Mouse (Mus musculus) intestine, embryonic 14.5 days (tissue): ENCODE results near the gene Lrr1. TPM values are rescaled to one million over a fixed set of nuclear protein-coding genes. Genes with fewer than 3 reads are reported as not detected.

ENCODE experiments used
- ATAC-seq: fragments of 200-750 bp; cut with Nextera tagmentation; replicated peaks from 2 replicates; pipeline ENCODE4 v1.8.0; 2017; ENCODE audit warnings: low read depth, moderate number of reproducible peaks, moderate TSS enrichment, moderate library complexity; ENCODE audit not compliant: low FRiP score, low TSS enrichment
- DNase-seq: peaks from one replicate; pipeline ENCODE4 v3.0.0-alpha.2; 2018; ENCODE audit warnings: low spot score
- H3K27ac ChIP-seq: fragments of 300-500 bp; sonication (generic); 2 replicates; pipeline ENCODE4 v1.5.1; 2014; ENCODE audit warnings: low read depth, mild to moderate bottlenecking, control low read depth
- H3K27me3 ChIP-seq: fragments of 300-500 bp; sonication (generic); replicated peaks from 2 replicates; pipeline ENCODE4 v1.6.1; 2014; ENCODE audit warnings: low read length, control low read depth; ENCODE audit not compliant: control insufficient read depth, insufficient read depth
- H3K36me3 ChIP-seq: fragments of 300-500 bp; sonication (generic); 2 replicates; pipeline ENCODE4 v1.6.1; 2014; ENCODE audit warnings: low read length, control low read depth; ENCODE audit not compliant: control insufficient read depth, insufficient read depth
- H3K4me1 ChIP-seq: fragments of 300-500 bp; sonication (generic); replicated peaks from 2 replicates; pipeline ENCODE4 v1.6.1; 2014; ENCODE audit warnings: low read length, control low read depth, mixed read lengths; ENCODE audit not compliant: control insufficient read depth, insufficient read depth
- H3K4me2 ChIP-seq: fragments of 300-500 bp; sonication (generic); 2 replicates; pipeline ENCODE4 v1.6.1; 2014; ENCODE audit warnings: low read length
- H3K4me3 ChIP-seq: fragments of 300-500 bp; sonication (generic); 2 replicates; pipeline ENCODE4 v1.5.1; 2014; ENCODE audit warnings: low read depth, low read length, control low read depth, mixed read lengths
- H3K9ac ChIP-seq: fragments of 300-500 bp; sonication (generic); 2 replicates; pipeline ENCODE4 v1.6.1; 2014; ENCODE audit warnings: mild to moderate bottlenecking, low read length
- H3K9me3 ChIP-seq: fragments of 300-500 bp; sonication (generic); 2 replicates; pipeline ENCODE4 v1.6.1; 2016; ENCODE audit warnings: low read length, control low read depth; ENCODE audit not compliant: control insufficient read depth
- WGBS: fragments of 180-500 bp; shearing (Covaris S2); extraction: QIAGEN DNeasy Blood & Tissue Kit; methylation state at CpG from one replicate; pipeline ENCODE4 v1.1.7; 2014; 5-methylcytosine and 5-hydroxymethylcytosine counted together
- polyA plus RNA-seq: library from polyadenylated mRNA; unstranded; fragments of >200 nt; fragmentation: Nextera tagmentation; extraction: Ambion mirVana; gene quantifications from 2 replicates; pipeline ENCODE4 v1.2.1, GENCODE M21; 2014

Gene Lrr1
- polyA plus RNA-seq, 1 experiment from 2014 or later = 19.7 TPM

- Histone ChIP-seq H3K27ac (no peak overlapping the region), H3K4me3 (no peak overlapping the region), H3K9me3 (no peaks in the 10 kb centered on the region), H3K27me3 (no peaks in the 10 kb centered on the region), H3K36me3 (no peaks in the 10 kb centered on the region), H3K9ac (no peak overlapping the region), H3K4me1 (no peaks in the 10 kb centered on the region), H3K4me2 (no peak overlapping the region)
- peak; percentile 55 for DNase-seq
- no peak for ATAC-seq
- WGBS = 10% methylated on average over 10 of the region's 10 CpGs
Measured at GRCm38 (mm10) chr12:69131981-69132380, 36.6 kb upstream of the Lrr1 start.

- Histone ChIP-seq H3K27ac (no peak overlapping the region), H3K9ac (no peak overlapping the region), H3K4me2 (no peak overlapping the region), H3K9me3 (no peaks in the 10 kb centered on the region), H3K4me3 (no peak overlapping the region), H3K4me1 (no peaks in the 10 kb centered on the region), H3K27me3 (no peaks in the 10 kb centered on the region), H3K36me3 (no peaks in the 10 kb centered on the region)
- no peak for DNase-seq
- ATAC-seq = no peak
- WGBS = 89% methylated on average over 3 of the region's 3 CpGs
Measured at GRCm38 (mm10) chr12:69139201-69139600, 29.4 kb upstream of the Lrr1 start.

GRCm38 (mm10) chr12:69139841-69140240, 28.8 kb upstream of the Lrr1 start:
- ATAC-seq (peak; percentile 65; the same call in 1 of the 2 replicates), DNase-seq (no peak)
- no peak overlapping the region for H3K4me2 ChIP-seq
- H3K4me3 ChIP-seq = no peak overlapping the region
- no peaks in the 10 kb centered on the region for H3K9me3 ChIP-seq
- H3K9ac ChIP-seq = no peak overlapping the region
- H3K36me3 ChIP-seq = no peaks in the 10 kb centered on the region
- H3K27ac ChIP-seq = no peak overlapping the region
- no peaks in the 10 kb centered on the region for H3K4me1 ChIP-seq
- 86% methylated on average over 7 of the region's 7 CpGs for WGBS
- no peaks in the 10 kb centered on the region for H3K27me3 ChIP-seq

GRCm38 (mm10) chr12:69143460-69143859, 25.2 kb upstream of the Lrr1 start:
- Histone ChIP-seq H3K36me3 (no peaks in the 10 kb centered on the region), H3K4me2 (no peak overlapping the region), H3K27ac (no peak overlapping the region), H3K4me3 (no peak overlapping the region), H3K9me3 (no peaks in the 10 kb centered on the region), H3K9ac (no peak overlapping the region), H3K4me1 (no peaks in the 10 kb centered on the region), H3K27me3 (no peaks in the 10 kb centered on the region)
- ATAC-seq (no peak), DNase-seq (no peak)
- WGBS = 83% methylated on average over 6 of the region's 6 CpGs

GRCm38 (mm10) chr12:69147166-69147735, 21.4 kb upstream of the Lrr1 start:
- no peak for DNase-seq
- 88% methylated on average over 5 of the region's 5 CpGs for WGBS
- H3K9me3 ChIP-seq = no peaks in the 10 kb centered on the region
- no peaks in the 10 kb centered on the region for H3K27me3 ChIP-seq
- H3K4me2 ChIP-seq = no peak overlapping the region
- no peaks in the 10 kb centered on the region for H3K4me1 ChIP-seq
- no peaks in the 10 kb centered on the region for H3K36me3 ChIP-seq
- no peak overlapping the region for H3K9ac ChIP-seq
- no peak for ATAC-seq
- H3K4me3 ChIP-seq = no peak overlapping the region
- no peak overlapping the region for H3K27ac ChIP-seq

GRCm38 (mm10) chr12:69150049-69150448, 18.6 kb upstream of the Lrr1 start:
- WGBS = 59% methylated on average over 13 of the region's 13 CpGs
- Histone ChIP-seq H3K4me3 (no peak overlapping the region), H3K9ac (no peak overlapping the region), H3K36me3 (no peaks in the 10 kb centered on the region), H3K27me3 (no peaks in the 10 kb centered on the region), H3K4me2 (no peak overlapping the region), H3K27ac (no peak overlapping the region), H3K9me3 (no peaks in the 10 kb centered on the region), H3K4me1 (no peaks in the 10 kb centered on the region)
- ATAC-seq = no peak
- no peak for DNase-seq

- Histone ChIP-seq H3K9ac (no peak overlapping the region), H3K4me3 (no peak overlapping the region), H3K4me2 (no peak overlapping the region), H3K9me3 (no peaks in the 10 kb centered on the region), H3K27ac (no peak overlapping the region), H3K27me3 (no peaks in the 10 kb centered on the region), H3K4me1 (peaks cover 4% of the 10 kb centered on the region; the same call in 1 of the 2 replicates), H3K36me3 (peaks cover 24% of the 10 kb centered on the region)
- 81% methylated on average over 2 of the region's 2 CpGs for WGBS
- ATAC-seq (no peak), DNase-seq (no peak)
Measured at GRCm38 (mm10) chr12:69155923-69156322, 12.7 kb upstream of the Lrr1 start.

GRCm38 (mm10) chr12:69156436-69156835, 12.2 kb upstream of the Lrr1 start:
- Histone ChIP-seq H3K4me3 (no peak overlapping the region), H3K4me2 (no peak overlapping the region), H3K9ac (no peak overlapping the region), H3K27ac (no peak overlapping the region), H3K36me3 (peaks cover 24% of the 10 kb centered on the region), H3K9me3 (no peaks in the 10 kb centered on the region), H3K4me1 (peaks cover 4% of the 10 kb centered on the region; the same call in 1 of the 2 replicates), H3K27me3 (no peaks in the 10 kb centered on the region)
- ATAC-seq (no peak), DNase-seq (no peak)
- WGBS = 87% methylated on average over 4 of the region's 4 CpGs

GRCm38 (mm10) chr12:69157107-69157506, 11.5 kb upstream of the Lrr1 start:
- Histone ChIP-seq H3K9me3 (no peaks in the 10 kb centered on the region), H3K4me3 (no peak overlapping the region), H3K9ac (no peak overlapping the region), H3K27ac (no peak overlapping the region), H3K27me3 (no peaks in the 10 kb centered on the region), H3K4me2 (no peak overlapping the region), H3K36me3 (peaks cover 24% of the 10 kb centered on the region), H3K4me1 (peaks cover 4% of the 10 kb centered on the region; the same call in 1 of the 2 replicates)
- DNase-seq (no peak), ATAC-seq (no peak)
- WGBS = 95% methylated on average over 2 of the region's 2 CpGs
